Mouse (Mus musculus): ENCODE results near the gene Prkcz.

The Prkcz gene

DNA sequence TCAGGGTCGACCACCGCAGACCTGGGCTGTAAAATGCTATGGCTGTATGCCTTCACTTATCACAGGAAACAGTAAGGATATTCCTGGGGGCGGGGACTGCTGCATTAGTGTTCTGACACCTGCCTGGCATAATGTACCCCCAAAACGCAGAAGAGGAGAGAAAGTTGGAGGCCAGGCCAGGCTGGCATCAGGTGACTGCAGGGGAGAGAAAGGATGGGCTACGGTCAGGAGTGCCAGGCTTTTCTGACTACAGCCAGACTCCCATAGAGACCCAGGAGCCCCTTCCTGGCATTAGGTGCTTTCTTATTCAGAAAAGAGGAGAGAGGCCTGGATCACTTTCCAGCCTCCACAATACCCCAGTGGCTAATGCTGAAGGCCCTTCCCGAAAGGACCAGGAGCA lies 121.7 kb downstream of the Prkcz start:
- peak; percentile 55 to 67 for DNase-seq

DNA sequence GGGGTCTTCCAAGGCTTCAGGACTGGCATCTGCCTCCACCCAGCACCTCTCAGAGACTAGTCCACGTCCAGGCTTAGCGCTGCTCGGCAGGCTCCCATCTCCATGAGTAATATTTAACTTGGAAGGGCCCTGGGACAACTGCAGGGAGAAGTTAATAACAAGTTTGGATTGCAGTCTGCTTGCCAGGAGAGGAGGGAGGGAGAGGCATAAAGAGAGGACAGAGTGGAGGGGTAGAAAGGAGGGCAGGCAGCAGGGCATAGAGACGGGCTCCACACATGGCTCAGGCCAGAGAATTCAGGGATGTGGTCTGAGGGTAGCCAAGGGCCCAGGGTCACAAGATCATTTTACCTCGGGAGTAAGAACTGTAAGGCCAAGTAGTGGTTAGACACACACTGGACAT lies 122.9 kb downstream of the Prkcz start:
- DNase-seq: peak in 1 of 2 experiments; percentile 22

- no peak for DNase-seq
These were observed 124.3 kb downstream of the Prkcz start for GRCm38 (mm10) chr4:155236737-155237385.

GRCm38 (mm10) chr4:155235311-155236119 lies 125.6 kb downstream of the Prkcz start:
- DNase-seq: peak; percentile 91 to 95

DNA sequence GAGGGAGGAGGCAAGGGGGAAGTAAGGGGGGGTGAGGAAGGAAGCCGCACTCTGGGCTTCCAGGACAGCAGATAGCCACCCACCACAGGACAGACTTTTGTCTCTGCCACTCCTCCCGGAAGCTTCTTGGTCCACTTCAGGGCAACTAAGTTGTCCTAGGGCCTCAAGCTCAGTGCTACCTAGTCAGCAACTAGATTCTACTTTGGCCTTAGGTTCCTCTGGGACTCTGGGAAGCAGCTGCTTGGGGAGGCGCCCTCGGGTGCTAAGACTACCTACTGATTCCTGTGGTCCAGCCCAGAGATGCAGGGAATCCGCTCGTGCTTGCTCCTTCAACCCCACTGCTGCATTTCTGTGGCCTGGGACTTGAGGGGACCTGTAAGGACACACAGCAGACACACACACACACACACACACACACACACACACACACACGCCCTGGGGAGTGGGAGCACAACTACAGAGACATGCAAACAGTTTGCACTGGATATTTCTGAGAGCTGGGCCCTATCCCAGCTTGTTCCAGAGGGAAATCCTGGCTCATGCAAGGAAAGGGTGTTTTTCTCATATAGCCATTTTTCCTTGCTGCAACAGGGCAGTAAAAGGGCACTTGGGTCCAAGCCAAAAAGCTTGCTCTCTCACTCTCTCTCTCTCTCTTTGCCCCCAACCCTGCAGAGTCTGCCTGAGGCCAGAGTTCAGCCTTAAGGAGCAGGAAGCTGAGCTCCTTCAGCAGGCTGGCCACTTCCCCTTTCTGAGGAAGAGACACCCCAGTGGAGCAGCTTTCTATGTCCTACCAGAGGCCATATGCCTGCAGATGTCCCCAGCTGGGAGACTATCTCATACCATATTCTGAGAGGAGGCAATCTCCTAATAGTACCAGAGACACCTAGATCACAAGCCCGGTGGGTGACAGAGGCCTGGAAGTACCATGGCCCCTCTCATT lies 126.5 kb downstream of the Prkcz start:
- peak in 1 of 2 experiments; percentile 52 for DNase-seq

GRCm38 (mm10) chr4:155233878-155234277 lies 127.3 kb downstream of the Prkcz start:
- DNase-seq: peak in 1 of 2 experiments; percentile 64

DNA sequence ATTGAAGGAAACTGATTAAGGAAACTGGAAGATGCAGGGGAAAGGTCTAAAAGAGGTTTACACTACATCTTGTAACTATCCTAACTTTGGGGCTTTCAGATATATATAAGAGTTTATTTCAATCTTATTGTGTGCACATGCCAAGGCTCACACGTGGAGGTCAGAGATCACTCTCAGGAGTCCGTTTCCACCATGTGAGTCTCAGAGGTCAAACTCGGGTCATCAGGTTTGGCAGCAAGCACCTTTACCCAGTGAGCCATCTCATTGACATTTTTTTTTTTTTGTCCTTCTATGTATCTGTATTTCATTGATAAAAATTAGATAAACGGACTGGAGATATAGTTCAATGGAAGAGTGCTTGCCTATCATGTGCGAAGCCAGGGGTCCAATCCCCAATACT lies 132.7 kb downstream of the Prkcz start:
- DNase-seq: no peak

DNA sequence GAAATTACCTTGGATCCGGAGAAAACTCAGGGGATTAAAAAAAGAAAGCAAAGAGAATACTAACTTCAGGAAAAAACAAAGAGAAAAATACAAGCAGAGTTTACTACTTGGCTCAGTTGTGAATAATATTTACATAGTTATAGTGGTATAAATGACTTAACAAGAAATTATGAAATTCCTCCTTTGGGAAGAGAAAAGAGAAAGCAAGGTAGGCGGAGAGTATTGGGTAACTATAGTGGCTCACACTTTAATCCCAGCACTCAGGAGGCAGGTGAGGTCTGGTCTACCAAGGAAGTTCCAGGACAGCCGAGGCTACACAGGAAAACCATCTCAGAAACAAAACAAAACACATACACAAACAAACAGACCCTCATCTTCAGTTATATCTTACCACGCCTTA lies 133.2 kb downstream of the Prkcz start:
- no peak for DNase-seq

GRCm38 (mm10) chr4:155225918-155226317 lies 135.2 kb downstream of the Prkcz start:
- no peak for DNase-seq

DNA sequence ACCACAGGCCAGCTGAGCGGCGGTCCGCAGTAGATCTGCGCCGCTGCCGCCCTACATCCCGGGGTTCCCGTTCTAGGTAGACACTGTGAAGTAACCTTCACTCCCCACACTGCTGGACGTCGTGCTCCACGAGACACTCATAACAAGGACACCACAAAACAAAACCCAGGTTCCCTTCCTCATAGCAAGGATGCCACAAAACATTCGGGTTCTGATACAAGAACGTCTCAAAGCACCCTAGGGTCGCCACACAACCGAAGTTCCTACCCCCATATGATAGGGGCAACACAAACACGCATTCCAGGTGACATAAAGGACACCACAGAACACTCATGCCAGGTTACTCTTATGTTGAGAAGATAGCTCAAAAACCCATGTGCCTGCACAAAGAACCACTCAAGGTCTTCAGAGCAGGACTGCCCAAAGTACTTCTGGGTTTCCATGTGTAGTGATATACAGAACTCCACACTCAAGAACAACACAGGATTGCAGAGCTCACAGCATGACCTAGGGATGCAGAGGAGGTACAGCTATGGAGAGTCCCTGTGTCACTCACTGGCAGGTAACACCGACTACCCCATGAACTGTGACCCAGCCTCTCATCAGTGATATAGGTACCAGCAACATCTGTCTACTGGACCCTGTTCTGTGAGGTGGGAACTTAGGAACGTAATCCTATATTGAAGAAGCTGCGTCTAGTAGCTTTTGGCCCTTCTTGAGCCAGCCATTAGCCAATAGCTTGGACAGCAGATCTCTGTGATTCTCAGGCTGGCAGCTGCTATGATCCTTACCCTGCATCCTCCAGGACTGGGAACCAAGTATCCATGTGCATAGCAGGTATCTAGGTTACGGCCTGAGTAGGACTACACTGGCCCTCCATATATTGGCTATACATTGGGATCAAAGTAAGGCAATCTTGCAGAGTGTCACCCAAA lies 137.3 kb downstream of the Prkcz start:
- DNase-seq: no peak

- DNase-seq: peak; percentile 100
These were observed 138.1 kb downstream of the Prkcz start for GRCm38 (mm10) chr4:155222841-155223593.

GRCm38 (mm10) chr4:155222552-155222840 lies 138.7 kb downstream of the Prkcz start, which contains the start of gene Ski:
Gene Ski (minus strand): TSS chr4:155222592.
- DNase-seq: no peak

- peak; percentile 92 to 93 for DNase-seq
These were observed 139.3 kb downstream of the Prkcz start for GRCm38 (mm10) chr4:155221599-155222551.

DNA sequence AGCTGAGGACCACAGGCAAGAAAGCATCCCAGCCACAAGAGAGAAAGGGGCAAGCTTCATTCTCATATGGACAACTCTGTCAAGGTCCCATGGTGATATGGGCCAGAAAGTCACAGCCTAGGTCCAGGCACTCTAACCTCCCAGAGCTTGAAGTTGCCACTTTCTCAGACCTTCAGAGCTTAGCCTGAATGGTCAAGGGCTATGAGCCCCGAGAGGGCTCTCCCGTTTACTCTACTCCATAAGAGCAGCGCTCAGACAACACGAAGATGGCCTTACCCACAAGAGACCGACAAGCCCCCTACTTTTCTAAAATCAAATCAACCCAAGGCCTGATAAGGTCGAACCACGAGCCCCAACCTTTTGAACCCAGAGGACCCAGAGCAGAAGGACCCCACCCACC lies 140.1 kb downstream of the Prkcz start:
- no peak for DNase-seq

- peak; percentile 78 to 79 for DNase-seq
These were observed 140.7 kb downstream of the Prkcz start for GRCm38 (mm10) chr4:155220213-155221100.

- DNase-seq: no peak
These were observed 141.6 kb downstream of the Prkcz start for GRCm38 (mm10) chr4:155219271-155220212.

- DNase-seq: no peak
These were observed 142.9 kb downstream of the Prkcz start for GRCm38 (mm10) chr4:155218104-155218732.

Data from cerebellum, postnatal 10 days (tissue).